Mouse (Mus musculus) cortical plate, adult 2 months (tissue): ENCODE measurements around the gene Ubox5.

Source experiments
- CTCF ChIP-seq: fragments of 200-500 bp; IDR thresholded peaks from 2 replicates; pipeline ENCODE4 v1.5.1; 2011; ENCODE audit warnings: mild to moderate bottlenecking, control low read depth, low read length; ENCODE audit not compliant: insufficient read depth; ENCODE audit errors: extremely low read depth
- POLR2A ChIP-seq: fragments of 200-500 bp; IDR thresholded peaks from 2 replicates; pipeline ENCODE4 v1.6.1; 2011; ENCODE audit warnings: mild to moderate bottlenecking, low read length, control low read depth; ENCODE audit not compliant: insufficient read depth; ENCODE audit errors: extremely low read depth

- TF ChIP-seq CTCF: no peak
- TF ChIP-seq POLR2A: no peak
These were observed 52.8 kb downstream of the Ubox5 start for GRCm38 (mm10) chr2:130577021-130577420.
